Mouse (Mus musculus): Measurements from ENCODE around the gene Ift46. TPM values are rescaled to one million over a fixed set of nuclear protein-coding genes. Genes with fewer than 3 reads are reported as not detected.

The Ift46 gene
- polyA plus RNA-seq, 1 experiment from 2014 or later: 146 TPM

- H3K36me3 ChIP-seq: peaks cover 97% of the 10 kb centered on the region
- 61% methylated on average over 7 of the region's 7 CpGs for WGBS
- H3K4me3 ChIP-seq: no peak overlapping the region
Observed at GRCm38 (mm10) chr9:44836439-44836838, 68.7 kb downstream of the Ift46 start.

GRCm38 (mm10) chr9:44841241-44841640 is 73.5 kb downstream of the Ift46 start:
- peaks cover 98% of the 10 kb centered on the region for H3K36me3 ChIP-seq

More at GRCm38 (mm10) chr9:44836439-44836838, 68.7 kb downstream of the Ift46 start:
- H3K27ac ChIP-seq: no peak overlapping the region
- H3K4me1 ChIP-seq: no peaks in the 10 kb centered on the region
- peak; percentile 84 for DNase-seq (ENCODE audit: low spot score)
- no peaks in the 10 kb centered on the region for H3K9me3 ChIP-seq (replicated peaks)
- no peaks in the 10 kb centered on the region for H3K27me3 ChIP-seq (ENCODE audit: low read depth, poor library complexity, severe bottlenecking)

More at GRCm38 (mm10) chr9:44841241-44841640, 73.5 kb downstream of the Ift46 start:
- H3K4me1 ChIP-seq: no peaks in the 10 kb centered on the region
- WGBS: 91% methylated on average over 10 of the region's 10 CpGs
- H3K27me3 ChIP-seq (ENCODE audit: low read depth, poor library complexity, severe bottlenecking): no peaks in the 10 kb centered on the region
- H3K9me3 ChIP-seq (replicated peaks): no peaks in the 10 kb centered on the region
- H3K27ac ChIP-seq: no peak overlapping the region
- H3K4me3 ChIP-seq: no peak overlapping the region
- no peak for DNase-seq (ENCODE audit: low spot score)

Other genes starting within 250 kb of the Ift46 start
- gene Cxcr5, start 206.0 kb upstream of the Ift46 start, polyA plus RNA-seq (2016; fragmentation: Nextera tagmentation; extraction: Ambion mirVana): not detected in 2 replicates
- 17.2 and 23.3 TPM in 2 replicates for gene Ddx6, start 163.0 kb upstream of the Ift46 start, polyA plus RNA-seq (2016; fragmentation: Nextera tagmentation; extraction: Ambion mirVana)
- gene Treh, start 94.7 kb upstream of the Ift46 start, polyA plus RNA-seq (2016; fragmentation: Nextera tagmentation; extraction: Ambion mirVana): not detected in 2 replicates
- gene Phldb1, start 32.7 kb upstream of the Ift46 start, polyA plus RNA-seq (2016; fragmentation: Nextera tagmentation; extraction: Ambion mirVana): 37.9 and 55.9 TPM in 2 replicates
- gene Arcn1, start 63 bp upstream of the Ift46 start, polyA plus RNA-seq (2016; fragmentation: Nextera tagmentation; extraction: Ambion mirVana): 172 and 193 TPM in 2 replicates
- 1.3 and 1.9 TPM in 2 replicates for gene Tmem25, start 31.4 kb downstream of the Ift46 start, polyA plus RNA-seq (2016; fragmentation: Nextera tagmentation; extraction: Ambion mirVana)
- gene Ttc36, start 35.2 kb downstream of the Ift46 start, polyA plus RNA-seq (2016; fragmentation: Nextera tagmentation; extraction: Ambion mirVana): not detected in 2 replicates
- gene Kmt2a, start 113.4 kb downstream of the Ift46 start, polyA plus RNA-seq (2016; fragmentation: Nextera tagmentation; extraction: Ambion mirVana): 13.7 and 14.1 TPM in 2 replicates
- gene Atp5l, start 152.8 kb downstream of the Ift46 start, polyA plus RNA-seq (2016; fragmentation: Nextera tagmentation; extraction: Ambion mirVana): 550 and 555 TPM in 2 replicates
- 20.4 and 24.2 TPM in 2 replicates for gene Ube4a, start 197.7 kb downstream of the Ift46 start, polyA plus RNA-seq (2016; fragmentation: Nextera tagmentation; extraction: Ambion mirVana)
- not detected in 2 replicates for gene Cd3g, start 212.5 kb downstream of the Ift46 start, polyA plus RNA-seq (2016; fragmentation: Nextera tagmentation; extraction: Ambion mirVana)
- gene Cd3d, start 213.9 kb downstream of the Ift46 start, polyA plus RNA-seq (2016; fragmentation: Nextera tagmentation; extraction: Ambion mirVana): not detected in 2 replicates
- not detected in 2 replicates for gene Cd3e, start 241.7 kb downstream of the Ift46 start, polyA plus RNA-seq (2016; fragmentation: Nextera tagmentation; extraction: Ambion mirVana)

Data from limb, embryonic 10.5 days (tissue).